Mouse (Mus musculus) E14TG2a.4 (cell line): ENCODE data around the gene Fbxo22.
"Not testable (repeated sequence)": the region's sequence is repeated elsewhere in the genome, so short reads cannot be mapped to it uniquely, and the experiment has no call there.

Source experiments
- H3K27me3 ChIP-seq: 2 replicates; pipeline ENCODE4 v1.6.1; 2014; ENCODE audit warnings: low read length, control low read depth; ENCODE audit not compliant: insufficient read depth
- H3K36me3 ChIP-seq: 2 replicates; pipeline ENCODE4 v1.6.1; 2014; ENCODE audit warnings: low read length, control low read depth; ENCODE audit not compliant: insufficient read depth
- H3K4me1 ChIP-seq: replicated peaks from 2 replicates; pipeline ENCODE4 v1.6.1; 2014; ENCODE audit warnings: low read depth, low read length, control low read depth
- H3K4me3 ChIP-seq: replicated peaks from 2 replicates; pipeline ENCODE4 v1.5.1; 2014; ENCODE audit warnings: mild to moderate bottlenecking, low read length
- H3K9me3 ChIP-seq: 2 replicates; pipeline ENCODE4 v1.6.1; 2014; ENCODE audit warnings: low read length, control low read depth
- CTCF ChIP-seq: conservative IDR thresholded peaks from 2 replicates; pipeline ENCODE4 v1.5.1; 2014; ENCODE audit warnings: low read length
- NANOG ChIP-seq: IDR thresholded peaks from 2 replicates; pipeline ENCODE4 v1.6.1; 2014; ENCODE audit warnings: borderline replicate concordance, low read length, mixed read lengths
- POU5F1 ChIP-seq: IDR thresholded peaks from 2 replicates; pipeline ENCODE4 v1.6.1; 2014; ENCODE audit warnings: low read length, borderline replicate concordance

Fbxo22 gene

GRCm38 (mm10) chr9:55231544-55231943, 22.8 kb downstream of the Fbxo22 start:
- TF ChIP-seq NANOG (no peak), CTCF (no peak), POU5F1 (no peak)
- Histone ChIP-seq H3K4me3 (no peak overlapping the region), H3K36me3 (peaks cover 10% of the 10 kb centered on the region; the same call in 1 of the 2 replicates), H3K4me1 (peaks cover 53% of the 10 kb centered on the region), H3K27me3 (no peaks in the 10 kb centered on the region), H3K9me3 (peaks cover 5% of the 10 kb centered on the region)

- H3K4me3 ChIP-seq, result no peak overlapping the region
- TF ChIP-seq POU5F1 (no peak), CTCF (no peak)
These were observed 23.4 kb downstream of the Fbxo22 start for GRCm38 (mm10) chr9:55232110-55232509.

GRCm38 (mm10) chr9:55232586-55232985, 23.9 kb downstream of the Fbxo22 start:
- H3K27me3 ChIP-seq, result no peaks in the 10 kb centered on the region
- peaks cover 4% of the 10 kb centered on the region; the same call in 1 of the 2 replicates for H3K36me3 ChIP-seq
- peaks cover 48% of the 10 kb centered on the region for H3K4me1 ChIP-seq
- TF ChIP-seq NANOG, result peak; percentile 10; the same call in 1 of the 2 replicates
- TF ChIP-seq CTCF, result no peak
- H3K9me3 ChIP-seq, result peaks cover 5% of the 10 kb centered on the region
- H3K4me3 ChIP-seq, result peak overlapping the region; percentile 37; the same call in 1 of the 2 replicates

More at GRCm38 (mm10) chr9:55232110-55232509, 23.4 kb downstream of the Fbxo22 start:
- peaks cover 51% of the 10 kb centered on the region for H3K4me1 ChIP-seq
- H3K27me3 ChIP-seq, result no peaks in the 10 kb centered on the region
- H3K36me3 ChIP-seq, result peaks cover 7% of the 10 kb centered on the region; the same call in 1 of the 2 replicates
- H3K9me3 ChIP-seq, result peaks cover 5% of the 10 kb centered on the region

GRCm38 (mm10) chr9:55233076-55233475, 24.4 kb downstream of the Fbxo22 start:
- peaks cover 43% of the 10 kb centered on the region for H3K4me1 ChIP-seq
- H3K36me3 ChIP-seq, H3K9me3 ChIP-seq, H3K27me3 ChIP-seq: not testable (repeated sequence)
- H3K4me3 ChIP-seq, result peak overlapping the region; percentile 37; the same call in 1 of the 2 replicates

- H3K9me3 ChIP-seq, result peaks cover 5% of the 10 kb centered on the region
- H3K4me3 ChIP-seq, result no peak overlapping the region
- H3K4me1 ChIP-seq, result peaks cover 30% of the 10 kb centered on the region
- TF ChIP-seq CTCF, result no peak
- no peak for TF ChIP-seq POU5F1
- no peak for TF ChIP-seq NANOG
- H3K36me3 ChIP-seq, result no peaks in the 10 kb centered on the region
- peaks cover 5% of the 10 kb centered on the region; the same call in 1 of the 2 replicates for H3K27me3 ChIP-seq
These were observed 27.8 kb downstream of the Fbxo22 start for GRCm38 (mm10) chr9:55236235-55237165.

GRCm38 (mm10) chr9:55240852-55241251, 32.1 kb downstream of the Fbxo22 start:
- no peak overlapping the region for H3K4me3 ChIP-seq
- H3K27me3 ChIP-seq, result peaks cover 5% of the 10 kb centered on the region; the same call in 1 of the 2 replicates
- no peak for TF ChIP-seq POU5F1
- TF ChIP-seq NANOG, result no peak
- TF ChIP-seq CTCF, result no peak
- peaks cover 10% of the 10 kb centered on the region for H3K4me1 ChIP-seq
- no peaks in the 10 kb centered on the region for H3K9me3 ChIP-seq
- no peaks in the 10 kb centered on the region for H3K36me3 ChIP-seq

GRCm38 (mm10) chr9:55241863-55242685, 33.3 kb downstream of the Fbxo22 start:
- TF ChIP-seq CTCF (no peak), NANOG (no peak), POU5F1 (no peak)
- Histone ChIP-seq H3K27me3 (peaks cover 5% of the 10 kb centered on the region; the same call in 1 of the 2 replicates), H3K4me3 (peak overlapping the region; percentile 62), H3K4me1 (peaks cover 10% of the 10 kb centered on the region), H3K36me3 (no peaks in the 10 kb centered on the region), H3K9me3 (no peaks in the 10 kb centered on the region)

GRCm38 (mm10) chr9:55243280-55243679, 34.6 kb downstream of the Fbxo22 start:
- peaks cover 10% of the 10 kb centered on the region for H3K4me1 ChIP-seq
- TF ChIP-seq NANOG (no peak), CTCF (no peak), POU5F1 (no peak)
- H3K27me3 ChIP-seq, result peaks cover 5% of the 10 kb centered on the region; the same call in 1 of the 2 replicates
- no peaks in the 10 kb centered on the region for H3K9me3 ChIP-seq
- H3K36me3 ChIP-seq, result no peaks in the 10 kb centered on the region
- H3K4me3 ChIP-seq, result no peak overlapping the region
